Mouse (Mus musculus): ENCODE measurements at regions not wholly inside any gene's neighbourhood (a gene's known extent, or its start where the extent isn't known, plus 50 kb on each side); places are given as distances from the start of the nearest gene placed in this dataset.

DNA sequence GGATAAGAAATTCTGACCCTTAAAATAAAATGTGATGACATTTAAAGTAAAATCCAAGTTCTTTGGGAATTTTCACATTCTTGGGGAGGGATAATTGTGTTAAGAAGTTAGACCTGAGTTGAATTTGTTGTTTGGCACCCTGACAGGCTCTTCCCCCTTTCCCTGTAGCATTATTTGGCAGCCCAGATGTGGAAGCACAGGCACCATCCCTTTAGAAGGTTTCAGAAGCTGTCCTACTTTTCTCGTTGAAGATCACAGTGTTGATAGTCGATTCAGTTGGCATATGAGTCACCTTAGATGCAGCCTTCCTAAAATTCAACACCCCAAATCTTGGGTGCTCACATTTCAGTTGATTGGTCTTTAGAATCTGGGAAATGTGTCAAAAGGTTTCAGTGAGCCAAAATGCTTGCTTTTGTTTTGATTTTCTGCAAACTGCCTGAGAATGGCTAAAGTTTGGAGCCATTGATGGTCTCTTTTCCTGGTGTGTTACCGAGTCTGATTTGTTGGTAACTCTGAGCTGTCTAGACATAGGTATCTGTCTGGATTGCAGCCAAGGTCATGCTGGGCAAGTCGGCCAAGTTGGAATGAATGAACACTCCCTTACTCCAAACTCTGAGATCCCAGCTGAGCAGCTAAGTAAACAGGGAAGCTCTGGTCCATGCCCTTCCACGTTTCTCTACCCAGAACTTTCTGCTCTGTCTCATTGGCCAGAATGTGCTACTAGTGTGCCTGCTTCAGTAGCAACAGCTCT is 65.9 kb upstream of the Bmper start:
- 41% methylated on average over 5 of the region's 5 CpGs for WGBS (ENCODE audit: insufficient replicate concordance)
- no peaks in the 10 kb centered on the region for H3K9me3 ChIP-seq (replicated peaks; ENCODE audit: control insufficient read depth, low read length)
- H3K9ac ChIP-seq (ENCODE audit: low read depth, low read length), result no peak overlapping the region
- H3K4me3 ChIP-seq (ENCODE audit: low read depth, low read length), result no peak overlapping the region
- H3K27ac ChIP-seq (ENCODE audit: low read length), result no peak overlapping the region
- ATAC-seq (ENCODE audit: low read depth), result no peak
- H3K4me1 ChIP-seq (ENCODE audit: control insufficient read depth, low read depth, low read length), result no peaks in the 10 kb centered on the region
- no peaks in the 10 kb centered on the region for H3K27me3 ChIP-seq (ENCODE audit: control insufficient read depth, insufficient read depth, low read depth, low read length)
- H3K4me2 ChIP-seq (ENCODE audit: low read depth, low read length), result no peak overlapping the region
- no peaks in the 10 kb centered on the region for H3K36me3 ChIP-seq (ENCODE audit: control insufficient read depth, insufficient read depth)

DNA sequence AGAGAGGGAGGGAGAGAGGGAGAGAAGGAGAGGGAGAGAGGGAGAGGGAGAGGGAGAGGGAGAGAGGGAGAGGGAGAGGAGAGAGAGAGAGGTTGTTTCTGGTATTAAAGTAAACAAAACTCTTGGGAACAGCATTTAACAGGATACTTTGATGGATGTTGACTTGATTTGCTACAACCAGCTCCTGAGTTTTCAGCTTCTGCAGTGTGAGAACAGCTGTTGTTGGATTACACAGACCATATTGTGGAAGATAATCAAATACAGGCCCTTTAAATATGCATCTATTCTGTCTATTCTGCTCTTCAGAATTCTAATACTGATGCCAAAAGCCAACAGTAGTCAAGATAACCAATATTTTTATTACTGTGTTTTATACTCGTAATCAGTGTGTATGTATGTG is 64.4 kb upstream of the Bmper start:
- ATAC-seq (ENCODE audit: low read depth), result no peak
- H3K36me3 ChIP-seq (ENCODE audit: control insufficient read depth, insufficient read depth), result no peaks in the 10 kb centered on the region
- no peak overlapping the region for H3K4me3 ChIP-seq (ENCODE audit: low read depth, low read length)
- no peaks in the 10 kb centered on the region for H3K4me1 ChIP-seq (ENCODE audit: control insufficient read depth, low read depth, low read length)
- no peaks in the 10 kb centered on the region for H3K27me3 ChIP-seq (ENCODE audit: control insufficient read depth, insufficient read depth, low read depth, low read length)
- 29% methylated on average over 1 of the region's 1 CpGs for WGBS (ENCODE audit: insufficient replicate concordance)
- no peak overlapping the region for H3K27ac ChIP-seq (ENCODE audit: low read length)
- no peaks in the 10 kb centered on the region for H3K9me3 ChIP-seq (replicated peaks; ENCODE audit: control insufficient read depth, low read length)
- no peak overlapping the region for H3K4me2 ChIP-seq (ENCODE audit: low read depth, low read length)
- no peak overlapping the region for H3K9ac ChIP-seq (ENCODE audit: low read depth, low read length)

DNA sequence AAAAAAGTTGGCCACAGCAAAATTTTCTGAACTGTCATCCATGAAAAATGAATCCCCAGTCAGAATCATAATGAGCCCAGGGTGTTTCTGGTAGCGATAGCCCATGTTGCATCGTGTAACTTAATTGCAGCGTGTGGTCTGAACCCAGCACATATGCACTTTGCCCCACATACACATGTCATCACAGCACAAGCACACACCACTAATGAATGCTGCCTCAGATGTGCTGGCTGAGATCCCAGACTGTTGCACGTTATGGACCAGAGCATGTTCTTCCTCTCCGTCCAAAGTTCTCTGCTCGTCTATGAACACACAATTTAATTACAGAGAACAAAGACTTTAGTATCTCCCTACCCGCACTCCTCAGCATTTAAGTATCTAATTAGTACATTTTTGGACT is 61.5 kb upstream of the Bmper start:
- H3K36me3 ChIP-seq (ENCODE audit: control insufficient read depth, insufficient read depth), result no peaks in the 10 kb centered on the region
- H3K4me1 ChIP-seq (ENCODE audit: control insufficient read depth, low read depth, low read length), result no peaks in the 10 kb centered on the region
- H3K9ac ChIP-seq (ENCODE audit: low read depth, low read length), result no peak overlapping the region
- no peaks in the 10 kb centered on the region for H3K27me3 ChIP-seq (ENCODE audit: control insufficient read depth, insufficient read depth, low read depth, low read length)
- H3K27ac ChIP-seq (ENCODE audit: low read length), result no peak overlapping the region
- H3K4me2 ChIP-seq (ENCODE audit: low read depth, low read length), result no peak overlapping the region
- no peak overlapping the region for H3K4me3 ChIP-seq (ENCODE audit: low read depth, low read length)
- no peaks in the 10 kb centered on the region for H3K9me3 ChIP-seq (replicated peaks; ENCODE audit: control insufficient read depth, low read length)
- ATAC-seq (ENCODE audit: low read depth), result no peak
- WGBS (ENCODE audit: insufficient replicate concordance), result 71% methylated on average over 7 of the region's 7 CpGs

DNA sequence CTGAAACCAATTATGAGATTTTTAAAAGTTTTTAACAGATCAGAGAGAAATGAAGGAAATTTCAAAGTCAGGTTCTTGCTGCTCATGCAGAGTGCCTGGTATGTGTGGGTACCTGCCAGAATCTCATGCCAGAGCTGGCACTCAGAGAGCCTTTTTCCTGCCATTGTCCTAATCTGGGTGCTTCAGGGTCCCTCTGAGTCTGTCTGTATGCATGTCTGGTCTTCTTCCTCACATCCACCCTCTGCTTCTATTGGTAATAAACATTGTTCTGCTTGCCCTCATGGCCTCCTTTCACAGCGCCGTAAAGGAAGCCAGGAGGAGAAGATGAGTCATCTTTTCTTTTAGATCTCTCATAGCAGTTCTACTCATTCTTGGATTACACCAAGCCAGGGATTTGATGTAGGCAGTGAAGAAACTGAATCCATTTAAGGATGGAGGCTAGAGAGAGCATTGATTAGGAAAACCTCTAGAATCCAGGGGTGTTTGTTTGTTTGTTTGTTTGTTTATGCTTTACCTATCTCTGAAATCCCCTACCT is 55.8 kb upstream of the Bmper start:
- Histone ChIP-seq H3K27me3 (ENCODE audit: control insufficient read depth, insufficient read depth, low read depth, low read length) (no peaks in the 10 kb centered on the region), H3K9me3 (replicated peaks; ENCODE audit: control insufficient read depth, low read length) (no peaks in the 10 kb centered on the region), H3K4me1 (ENCODE audit: control insufficient read depth, low read depth, low read length) (no peaks in the 10 kb centered on the region), H3K4me3 (ENCODE audit: low read depth, low read length) (no peak overlapping the region), H3K9ac (ENCODE audit: low read depth, low read length) (no peak overlapping the region), H3K27ac (ENCODE audit: low read length) (no peak overlapping the region), H3K4me2 (ENCODE audit: low read depth, low read length) (no peak overlapping the region), H3K36me3 (ENCODE audit: control insufficient read depth, insufficient read depth) (no peaks in the 10 kb centered on the region)
- no peak for ATAC-seq (ENCODE audit: low read depth)
- WGBS (ENCODE audit: insufficient replicate concordance), result 53% methylated on average over 2 of the region's 2 CpGs

DNA sequence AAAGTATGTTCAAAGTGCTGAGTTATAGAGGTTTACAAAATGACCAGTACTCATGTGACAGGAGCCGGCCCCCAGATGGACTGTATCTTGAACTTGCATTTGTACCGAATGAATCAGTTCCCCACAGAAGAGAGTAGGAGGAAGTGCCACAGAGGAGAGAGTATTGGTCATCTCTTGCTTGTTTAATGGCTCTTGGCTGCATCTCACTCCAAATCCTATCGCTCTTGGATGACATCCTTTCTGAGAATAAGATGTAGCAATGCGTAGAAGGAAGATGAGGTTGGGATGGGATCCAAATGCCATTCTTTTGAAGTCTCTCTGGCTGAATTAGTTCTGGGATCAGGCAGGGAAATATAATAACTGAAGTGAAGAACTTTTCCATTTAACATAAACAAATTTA is 55.2 kb upstream of the Bmper start:
- no peak for ATAC-seq (ENCODE audit: low read depth)
- Histone ChIP-seq H3K9ac (ENCODE audit: low read depth, low read length) (no peak overlapping the region), H3K4me1 (ENCODE audit: control insufficient read depth, low read depth, low read length) (no peaks in the 10 kb centered on the region), H3K27me3 (ENCODE audit: control insufficient read depth, insufficient read depth, low read depth, low read length) (no peaks in the 10 kb centered on the region), H3K27ac (ENCODE audit: low read length) (no peak overlapping the region), H3K4me3 (ENCODE audit: low read depth, low read length) (no peak overlapping the region), H3K36me3 (ENCODE audit: control insufficient read depth, insufficient read depth) (no peaks in the 10 kb centered on the region), H3K4me2 (ENCODE audit: low read depth, low read length) (no peak overlapping the region), H3K9me3 (replicated peaks; ENCODE audit: control insufficient read depth, low read length) (no peaks in the 10 kb centered on the region)
- 57% methylated on average over 4 of the region's 4 CpGs for WGBS (ENCODE audit: insufficient replicate concordance)

DNA sequence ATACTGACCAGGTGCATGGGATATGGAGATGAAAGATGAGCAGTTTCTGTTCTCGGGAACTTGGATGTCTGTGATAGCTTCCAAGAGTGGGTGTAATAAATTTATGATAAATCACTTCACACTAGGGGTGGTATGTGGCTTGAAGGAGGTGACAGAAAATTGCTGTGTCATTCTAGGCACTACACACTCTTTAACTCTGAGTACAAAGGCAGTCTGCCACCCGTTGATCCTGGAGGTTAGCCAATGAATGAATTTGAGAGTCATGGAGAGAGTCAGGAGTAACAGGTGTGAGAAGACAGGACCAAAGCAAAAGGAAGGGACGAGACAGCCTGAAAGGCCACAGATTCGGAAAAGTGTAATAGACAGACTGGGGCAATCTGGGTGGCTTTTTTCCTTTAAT is 54.7 kb upstream of the Bmper start:
- H3K9me3 ChIP-seq (replicated peaks; ENCODE audit: control insufficient read depth, low read length), result no peaks in the 10 kb centered on the region
- H3K27ac ChIP-seq (ENCODE audit: low read length), result no peak overlapping the region
- H3K4me2 ChIP-seq (ENCODE audit: low read depth, low read length), result no peak overlapping the region
- H3K4me3 ChIP-seq (ENCODE audit: low read depth, low read length), result no peak overlapping the region
- no peak for ATAC-seq (ENCODE audit: low read depth)
- no peaks in the 10 kb centered on the region for H3K27me3 ChIP-seq (ENCODE audit: control insufficient read depth, insufficient read depth, low read depth, low read length)
- no peaks in the 10 kb centered on the region for H3K4me1 ChIP-seq (ENCODE audit: control insufficient read depth, low read depth, low read length)
- no peaks in the 10 kb centered on the region for H3K36me3 ChIP-seq (ENCODE audit: control insufficient read depth, insufficient read depth)
- no peak overlapping the region for H3K9ac ChIP-seq (ENCODE audit: low read depth, low read length)
- WGBS (ENCODE audit: insufficient replicate concordance), result 48% methylated on average over 4 of the region's 4 CpGs

DNA sequence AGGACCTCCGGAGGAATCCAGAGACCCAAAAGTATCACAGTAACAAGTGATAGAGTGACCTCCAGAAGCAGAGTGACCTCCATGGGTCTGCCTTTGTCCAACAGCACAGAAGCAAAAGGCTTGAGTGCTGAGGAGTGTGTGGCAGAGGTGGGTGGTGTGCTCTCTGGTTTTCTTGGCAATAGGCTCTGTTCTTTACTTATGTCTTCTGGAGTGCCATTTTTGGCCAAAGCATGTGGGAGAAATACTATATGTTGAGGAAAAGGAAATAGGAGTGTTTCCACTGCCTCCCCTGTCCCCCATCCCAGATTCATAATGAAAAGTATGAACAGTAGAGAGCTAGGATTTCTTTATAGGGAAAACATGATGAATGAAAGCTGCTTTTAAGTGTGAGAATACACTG is 51.5 kb upstream of the Bmper start:
- 74% methylated on average over 1 of the region's 1 CpGs for WGBS (ENCODE audit: insufficient replicate concordance)

More for the DNA sequence above, 51.5 kb upstream of the Bmper start:
- no peak for ATAC-seq (ENCODE audit: low read depth)
- Histone ChIP-seq H3K4me3 (ENCODE audit: low read depth, low read length) (no peak overlapping the region), H3K36me3 (ENCODE audit: control insufficient read depth, insufficient read depth) (no peaks in the 10 kb centered on the region), H3K4me1 (ENCODE audit: control insufficient read depth, low read depth, low read length) (no peaks in the 10 kb centered on the region), H3K9me3 (replicated peaks; ENCODE audit: control insufficient read depth, low read length) (no peaks in the 10 kb centered on the region), H3K4me2 (ENCODE audit: low read depth, low read length) (no peak overlapping the region), H3K9ac (ENCODE audit: low read depth, low read length) (no peak overlapping the region), H3K27me3 (ENCODE audit: control insufficient read depth, insufficient read depth, low read depth, low read length) (no peaks in the 10 kb centered on the region), H3K27ac (ENCODE audit: low read length) (no peak overlapping the region)

All from liver, embryonic 16.5 days (tissue).